Mouse (Mus musculus): ENCODE data around the gene Supt20. TPM values are rescaled to one million over a fixed set of nuclear protein-coding genes. Genes with fewer than 3 reads are reported as not detected.

Supt20 gene
- total and polyA plus RNA-seq, 3 experiments: 31.6 to 66.6 TPM; not detected in 1

DNA sequence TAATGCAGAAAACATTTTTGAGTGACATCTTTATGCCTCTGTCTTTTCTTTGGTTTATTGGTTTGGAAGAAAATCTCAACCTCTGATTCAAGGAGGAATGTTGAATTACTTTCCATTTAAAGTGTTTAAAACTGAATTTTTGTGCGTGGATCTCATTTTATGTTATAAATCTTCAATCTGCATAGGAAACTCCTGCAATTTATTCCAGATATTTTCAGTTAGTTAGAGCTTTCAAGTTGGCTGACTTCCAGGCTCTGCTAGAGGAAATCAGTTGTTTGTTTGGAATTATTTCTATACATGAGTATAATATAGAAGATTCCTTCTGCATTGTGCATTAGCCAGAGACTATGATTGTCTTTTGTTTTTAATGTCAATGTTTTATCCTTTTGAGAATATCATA is 49.8 kb upstream of the Supt20 start:
- DNase-seq (ENCODE audit: low read depth, low spot score): no peak
- Histone ChIP-seq H3K4me3 (ENCODE audit: control insufficient read depth in 1 of 2, insufficient read depth in 1 of 2, low read depth in 2 of 2, low read length in 2 of 2) (no peak overlapping the region), H3K4me1 (ENCODE audit: control insufficient read depth in 1 of 2, insufficient read depth in 2 of 2, low read length in 2 of 2) (no peaks in the 10 kb centered on the region), H3K9ac (ENCODE audit: control insufficient read depth, low read depth, low read length, poor library complexity, severe bottlenecking) (no peak overlapping the region), H3K27ac (ENCODE audit: control insufficient read depth, low read depth, low read length) (no peak overlapping the region), H3K36me3 (ENCODE audit: control insufficient read depth in 1 of 2, insufficient read depth in 2 of 2, low read length in 2 of 2) (no peaks in the 10 kb centered on the region), H3K79me2 (ENCODE audit: control insufficient read depth, insufficient read depth, low read length, poor library complexity) (no peaks in the 10 kb centered on the region), H3K9me3 (replicated peaks; ENCODE audit: insufficient read depth, low read length) (no peaks in the 10 kb centered on the region), H3K27me3 (ENCODE audit: control insufficient read depth in 1 of 2, insufficient read depth in 2 of 2, low read length in 2 of 2) (no peaks in the 10 kb centered on the region; a peak in 1 of 4 replicates)
- TF ChIP-seq KAT2A (conservative IDR thresholded peaks at IDR 0.05; ENCODE audit: low read depth, low read length): no peak
- no peak for TF ChIP-seq UBTF (IDR thresholded peaks at IDR 0.05; ENCODE audit: borderline replicate concordance, insufficient read depth, low read depth, low read length)
- TF ChIP-seq USF2 (IDR thresholded peaks at IDR 0.05; ENCODE audit: borderline replicate concordance in 1 of 2, insufficient read depth in 1 of 2, low read depth in 1 of 2, low read length in 2 of 2): no peak
- no peak for TF ChIP-seq CHD2 (IDR thresholded peaks at IDR 0.05; ENCODE audit: low read length)
- TF ChIP-seq NELFE (IDR thresholded peaks at IDR 0.05; ENCODE audit: low read depth, low read length): no peak
- TF ChIP-seq TCF12 (IDR thresholded peaks at IDR 0.05; ENCODE audit: low read depth, low read length): no peak
- no peak for TF ChIP-seq NRF1 (IDR thresholded peaks at IDR 0.05; ENCODE audit: insufficient read depth, low read depth, low read length, poor library complexity, severe bottlenecking)
- no peak for TF ChIP-seq MYB (IDR thresholded peaks at IDR 0.05; ENCODE audit: low read depth, low read length)
- TF ChIP-seq RCOR1 (IDR thresholded peaks at IDR 0.05; ENCODE audit: low read depth, low read length): no peak
- TF ChIP-seq GATA1 (IDR thresholded peaks at IDR 0.05; ENCODE audit: low read depth, low read length): no peak
- no peak for TF ChIP-seq POLR2AphosphoS2 (IDR thresholded peaks at IDR 0.05; ENCODE audit: low read length)

DNA sequence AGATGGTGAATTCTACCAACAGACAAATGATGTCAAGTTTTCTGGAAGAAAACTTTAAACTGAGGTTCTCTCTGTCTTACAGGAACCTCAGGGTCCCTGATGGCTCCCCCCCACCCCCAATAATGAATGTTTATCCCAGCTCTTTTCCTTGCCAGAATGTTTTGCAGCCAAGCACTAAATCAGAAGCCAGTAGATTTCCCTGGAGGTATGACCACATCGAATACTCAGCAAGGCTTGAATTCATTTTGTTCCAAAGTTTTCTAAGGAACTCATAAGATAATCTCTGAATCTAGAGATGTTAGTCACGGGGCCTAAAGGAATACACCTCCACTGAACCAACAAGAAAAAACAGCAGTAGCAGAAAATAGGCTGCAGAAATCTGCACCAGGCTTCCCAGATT is 45.0 kb upstream of the Supt20 start:
- Histone ChIP-seq H3K9ac (ENCODE audit: control insufficient read depth, low read depth, low read length, poor library complexity, severe bottlenecking) (no peak overlapping the region), H3K4me1 (ENCODE audit: control insufficient read depth in 1 of 2, insufficient read depth in 2 of 2, low read length in 2 of 2) (no peaks in the 10 kb centered on the region), H3K79me2 (ENCODE audit: control insufficient read depth, insufficient read depth, low read length, poor library complexity) (no peaks in the 10 kb centered on the region), H3K27me3 (ENCODE audit: control insufficient read depth in 1 of 2, insufficient read depth in 2 of 2, low read length in 2 of 2) (no peaks in the 10 kb centered on the region; a peak in 2 of 4 replicates), H3K9me3 (replicated peaks; ENCODE audit: insufficient read depth, low read length) (no peaks in the 10 kb centered on the region), H3K27ac (ENCODE audit: control insufficient read depth, low read depth, low read length) (no peak overlapping the region), H3K4me3 (ENCODE audit: control insufficient read depth in 1 of 2, insufficient read depth in 1 of 2, low read depth in 2 of 2, low read length in 2 of 2) (no peak overlapping the region), H3K36me3 (ENCODE audit: control insufficient read depth in 1 of 2, insufficient read depth in 2 of 2, low read length in 2 of 2) (no peaks in the 10 kb centered on the region)
- no peak for TF ChIP-seq UBTF (IDR thresholded peaks at IDR 0.05; ENCODE audit: borderline replicate concordance, insufficient read depth, low read depth, low read length)
- no peak for TF ChIP-seq BHLHE40 (IDR thresholded peaks at IDR 0.05; ENCODE audit: borderline replicate concordance, low read depth, low read length)
- TF ChIP-seq TAL1 (IDR thresholded peaks at IDR 0.05; ENCODE audit: low read length): no peak
- TF ChIP-seq MEF2A (IDR thresholded peaks at IDR 0.05; ENCODE audit: extremely low read depth, insufficient replicate concordance, low read depth, low read length, poor library complexity, severe bottlenecking): no peak
- TF ChIP-seq ZNF384 (IDR thresholded peaks at IDR 0.05; ENCODE audit: low read depth, low read length): no peak
- TF ChIP-seq E2F4 (IDR thresholded peaks at IDR 0.05; ENCODE audit: borderline replicate concordance, low read depth, low read length): no peak
- TF ChIP-seq GATA1 (IDR thresholded peaks at IDR 0.05; ENCODE audit: low read depth, low read length): no peak
- TF ChIP-seq MAFK (IDR thresholded peaks at IDR 0.05; ENCODE audit: borderline replicate concordance, low read depth, low read length): no peak
- TF ChIP-seq MAX (IDR thresholded peaks at IDR 0.05; ENCODE audit: low read length): no peak
- no peak for TF ChIP-seq ZMIZ1 (IDR thresholded peaks at IDR 0.05; ENCODE audit: low read depth, low read length)
- TF ChIP-seq ZKSCAN1 (IDR thresholded peaks at IDR 0.05; ENCODE audit: low read depth, low read length): no peak
- TF ChIP-seq TCF12 (IDR thresholded peaks at IDR 0.05; ENCODE audit: low read depth, low read length): no peak
- no peak for TF ChIP-seq GABPA (IDR thresholded peaks at IDR 0.05; ENCODE audit: low read depth, low read length)
- no peak for TF ChIP-seq ZC3H11A (IDR thresholded peaks at IDR 0.05; ENCODE audit: low read depth, low read length)
- no peak for TF ChIP-seq USF2 (IDR thresholded peaks at IDR 0.05; ENCODE audit: borderline replicate concordance in 1 of 2, insufficient read depth in 1 of 2, low read depth in 1 of 2, low read length in 2 of 2)
- no peak for TF ChIP-seq EP300 (IDR thresholded peaks at IDR 0.05; ENCODE audit: low read depth in 1 of 2, low read length in 2 of 2)
- no peak for TF ChIP-seq CHD2 (IDR thresholded peaks at IDR 0.05; ENCODE audit: low read length)
- no peak for DNase-seq (ENCODE audit: low read depth, low spot score)
